Mouse (Mus musculus) hindbrain, embryonic 13.5 days (tissue): Measurements from ENCODE around the gene Ccdc96. TPM values are rescaled to one million over a fixed set of nuclear protein-coding genes. Genes with fewer than 3 reads are reported as not detected.

Experiments
- ATAC-seq: fragments of 200-750 bp; cut with Nextera tagmentation; 2 replicates; pipeline ENCODE4 v1.8.0; 2017; ENCODE audit warnings: moderate TSS enrichment; ENCODE audit not compliant: low FRiP score
- H3K27ac ChIP-seq: fragments of 300-500 bp; sonication (generic); 2 replicates; pipeline ENCODE4 v1.5.1; 2015; ENCODE audit warnings: inconsistent platforms, mild to moderate bottlenecking, moderate library complexity
- H3K27me3 ChIP-seq: fragments of 300-500 bp; sonication (generic); 2 replicates; pipeline ENCODE4 v1.6.1; 2015; ENCODE audit warnings: mild to moderate bottlenecking, inconsistent platforms
- H3K36me3 ChIP-seq: fragments of 300-500 bp; sonication (generic); 2 replicates; pipeline ENCODE4 v1.6.1; 2015; ENCODE audit warnings: mild to moderate bottlenecking, inconsistent platforms
- H3K4me1 ChIP-seq: fragments of 300-500 bp; sonication (generic); replicated peaks from 2 replicates; pipeline ENCODE4 v1.6.1; 2015; ENCODE audit warnings: inconsistent platforms
- H3K4me2 ChIP-seq: fragments of 300-500 bp; sonication (generic); 2 replicates; pipeline ENCODE4 v1.6.1; 2015; ENCODE audit warnings: inconsistent platforms, mild to moderate bottlenecking, moderate library complexity
- H3K4me3 ChIP-seq: fragments of 300-500 bp; sonication (generic); 2 replicates; pipeline ENCODE4 v1.5.1; 2015; ENCODE audit warnings: mild to moderate bottlenecking, inconsistent platforms
- H3K9ac ChIP-seq: fragments of 300-500 bp; sonication (generic); 2 replicates; pipeline ENCODE4 v1.6.1; 2015; ENCODE audit warnings: mild to moderate bottlenecking, inconsistent platforms
- H3K9me3 ChIP-seq: fragments of 300-500 bp; sonication (generic); 2 replicates; pipeline ENCODE4 v1.6.1; 2016; ENCODE audit warnings: inconsistent platforms
- WGBS: fragments of 180-500 bp; shearing (Covaris S2); methylation state at CpG from one replicate; pipeline ENCODE4 v1.1.7; 2015; 5-methylcytosine and 5-hydroxymethylcytosine counted together
- polyA plus RNA-seq: library from polyadenylated mRNA; unstranded; fragments of >200 nt; fragmentation: Nextera tagmentation; extraction: Ambion mirVana; gene quantifications from 2 replicates; pipeline ENCODE4 v1.2.1, GENCODE M21; 2015

Ccdc96 gene
- polyA plus RNA-seq: 3.9 and 4.0 TPM in 2 replicates

GRCm38 (mm10) chr5:36484171-36484990 lies at the start of gene Ccdc96, which contains the start of gene Tada2b:
Gene Ccdc96 (plus strand): TSS chr5:36484588.
Gene Tada2b (minus strand): TSS chr5:36484285.
- H3K9ac ChIP-seq: peak within 1 kb of the TSS; percentile 96
- peak within 1 kb of the TSS; percentile 97 for H3K4me2 ChIP-seq
- H3K27me3 ChIP-seq: peaks cover 5% of the 10 kb centered on the region; the same call in 1 of the 2 replicates
- 0% methylated on average over 96 of the region's 97 CpGs for WGBS
- peak within 1 kb of the TSS; percentile 91 for H3K27ac ChIP-seq
- H3K4me3 ChIP-seq: peak within 1 kb of the TSS; percentile 85
- H3K36me3 ChIP-seq: peaks cover 10% of the 10 kb centered on the region; the same call in 1 of the 2 replicates
- H3K4me1 ChIP-seq: peaks cover 50% of the 10 kb centered on the region
- ATAC-seq: peak; percentile 98
- no peaks in the 10 kb centered on the region for H3K9me3 ChIP-seq

DNA sequence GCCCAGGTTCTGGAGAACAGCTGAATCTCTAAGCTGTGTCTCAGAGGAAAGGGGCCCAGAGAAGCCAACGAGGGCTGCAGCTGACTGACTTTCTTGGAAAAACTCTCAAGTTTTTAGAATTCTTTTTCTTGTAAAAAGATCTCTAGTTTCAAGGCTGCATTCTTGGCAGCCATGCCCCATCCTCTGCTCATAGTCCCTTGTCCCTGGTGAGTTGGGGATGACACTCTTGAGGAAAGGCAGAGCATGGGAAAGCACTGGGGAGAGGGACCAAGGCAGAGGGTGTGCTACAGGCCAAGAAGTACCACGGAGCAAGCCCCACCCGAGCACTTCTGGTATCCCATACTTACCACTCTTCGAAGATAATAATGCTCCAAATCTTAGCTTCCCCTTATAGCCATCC lies 47.5 kb upstream of the Ccdc96 start:
- ATAC-seq: no peak

GRCm38 (mm10) chr5:36440741-36441140 lies 43.6 kb upstream of the Ccdc96 start:
- ATAC-seq: no peak
- H3K9ac ChIP-seq: no peak overlapping the region
- WGBS: 68% methylated on average over 3 of the region's 3 CpGs

More for the DNA sequence above, 47.5 kb upstream of the Ccdc96 start:
- Histone ChIP-seq H3K4me1 (peaks cover 15% of the 10 kb centered on the region), H3K36me3 (no peaks in the 10 kb centered on the region), H3K9ac (no peak overlapping the region), H3K27ac (no peak overlapping the region), H3K9me3 (no peaks in the 10 kb centered on the region), H3K27me3 (no peaks in the 10 kb centered on the region), H3K4me2 (no peak overlapping the region), H3K4me3 (no peak overlapping the region)
- 81% methylated on average over 4 of the region's 4 CpGs for WGBS

GRCm38 (mm10) chr5:36444611-36445010 lies 39.8 kb upstream of the Ccdc96 start:
- Histone ChIP-seq H3K4me2 (no peak overlapping the region), H3K4me1 (peaks cover 16% of the 10 kb centered on the region), H3K36me3 (no peaks in the 10 kb centered on the region), H3K27ac (no peak overlapping the region), H3K4me3 (no peak overlapping the region), H3K27me3 (peaks cover 7% of the 10 kb centered on the region; the same call in 1 of the 2 replicates), H3K9ac (no peak overlapping the region), H3K9me3 (no peaks in the 10 kb centered on the region)
- WGBS: 60% methylated on average over 4 of the region's 4 CpGs
- ATAC-seq: no peak

More at GRCm38 (mm10) chr5:36440741-36441140, 43.6 kb upstream of the Ccdc96 start:
- H3K4me1 ChIP-seq: peaks cover 12% of the 10 kb centered on the region
- H3K4me3 ChIP-seq: no peak overlapping the region
- H3K27ac ChIP-seq: no peak overlapping the region
- H3K9me3 ChIP-seq: no peaks in the 10 kb centered on the region
- no peak overlapping the region for H3K4me2 ChIP-seq
- no peaks in the 10 kb centered on the region for H3K36me3 ChIP-seq
- peaks cover 5% of the 10 kb centered on the region; the same call in 1 of the 2 replicates for H3K27me3 ChIP-seq

- WGBS: 31% methylated on average over 8 of the region's 8 CpGs
- Histone ChIP-seq H3K9me3 (no peaks in the 10 kb centered on the region), H3K9ac (no peak overlapping the region; the same call in 1 of the 2 replicates), H3K27ac (no peak overlapping the region), H3K4me2 (no peak overlapping the region), H3K27me3 (peaks cover 7% of the 10 kb centered on the region; the same call in 1 of the 2 replicates), H3K4me3 (no peak overlapping the region), H3K36me3 (no peaks in the 10 kb centered on the region), H3K4me1 (peaks cover 16% of the 10 kb centered on the region)
- ATAC-seq: no peak
These were observed 39.4 kb upstream of the Ccdc96 start for GRCm38 (mm10) chr5:36445028-36445427.

DNA sequence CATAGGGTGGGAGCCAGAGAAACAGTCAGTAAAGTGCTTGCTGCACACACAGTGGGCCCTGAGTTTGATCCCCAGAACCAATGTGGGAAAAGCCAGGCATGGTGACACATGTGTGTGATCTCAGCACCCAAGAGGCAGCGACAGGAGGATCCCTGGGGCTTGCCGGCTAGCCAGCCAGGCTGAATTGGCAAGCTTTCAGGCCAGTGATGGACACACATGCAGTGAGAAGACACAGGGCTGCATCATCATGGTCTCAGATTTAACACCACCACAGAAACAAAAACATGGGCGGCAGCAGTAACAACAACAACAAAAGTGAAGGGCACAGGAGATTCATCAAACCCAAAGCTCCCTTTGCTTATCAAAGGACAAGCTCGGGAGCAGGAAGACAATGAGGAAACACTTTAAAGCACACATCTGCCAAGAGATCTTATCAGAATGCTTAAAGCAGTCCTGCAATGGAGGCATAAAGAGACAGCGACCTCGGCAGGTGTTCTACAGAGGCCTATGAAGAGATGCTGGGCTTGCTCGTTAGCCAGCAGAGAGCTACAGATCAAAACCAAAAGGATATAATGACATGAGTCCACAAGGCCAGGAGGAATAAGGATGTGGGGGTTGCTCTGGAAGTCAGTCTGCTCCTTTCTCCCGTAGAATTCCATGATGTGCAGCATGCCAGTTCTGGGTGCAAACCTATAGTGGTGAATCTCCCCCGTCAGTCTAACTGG lies 38.1 kb upstream of the Ccdc96 start:
- H3K27me3 ChIP-seq: peaks cover 7% of the 10 kb centered on the region; the same call in 1 of the 2 replicates
- H3K36me3 ChIP-seq: no peaks in the 10 kb centered on the region
- no peak overlapping the region for H3K27ac ChIP-seq
- peaks cover 16% of the 10 kb centered on the region for H3K4me1 ChIP-seq
- no peak overlapping the region for H3K4me2 ChIP-seq
- H3K4me3 ChIP-seq: no peak overlapping the region
- 39% methylated on average over 9 of the region's 9 CpGs for WGBS
- no peak for ATAC-seq
- no peak overlapping the region for H3K9ac ChIP-seq
- H3K9me3 ChIP-seq: no peaks in the 10 kb centered on the region

DNA sequence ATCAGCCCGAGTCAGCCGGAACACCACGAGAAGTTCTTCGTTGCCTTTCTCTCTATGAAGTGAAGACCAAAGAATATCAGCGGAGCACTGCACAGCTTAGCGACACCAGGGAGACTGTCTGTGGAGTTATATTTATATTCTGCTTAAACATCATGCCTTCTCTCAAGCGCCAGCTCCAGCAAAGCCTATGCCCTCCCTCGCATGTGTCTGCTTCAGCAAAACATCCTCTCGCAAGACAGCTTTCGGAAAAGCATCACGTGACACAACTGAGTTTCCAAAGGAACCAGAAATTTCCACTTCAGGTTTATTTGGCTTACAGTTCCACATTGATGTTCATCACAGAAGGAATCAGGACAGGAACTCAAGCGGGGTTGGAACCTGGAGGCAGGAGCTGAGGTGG lies 36.5 kb upstream of the Ccdc96 start:
- no peak for ATAC-seq
- no peaks in the 10 kb centered on the region for H3K9me3 ChIP-seq
- peaks cover 23% of the 10 kb centered on the region for H3K4me1 ChIP-seq
- no peak overlapping the region for H3K27ac ChIP-seq
- no peak overlapping the region for H3K4me2 ChIP-seq
- 94% methylated on average over 12 of the region's 12 CpGs for WGBS
- H3K27me3 ChIP-seq: peaks cover 7% of the 10 kb centered on the region; the same call in 1 of the 2 replicates
- no peaks in the 10 kb centered on the region for H3K36me3 ChIP-seq
- H3K4me3 ChIP-seq: no peak overlapping the region
- no peak overlapping the region for H3K9ac ChIP-seq

GRCm38 (mm10) chr5:36449710-36450358 lies 34.6 kb upstream of the Ccdc96 start:
- no peak overlapping the region for H3K4me2 ChIP-seq
- no peak overlapping the region for H3K27ac ChIP-seq
- no peak for ATAC-seq
- H3K36me3 ChIP-seq: no peaks in the 10 kb centered on the region
- no peak overlapping the region for H3K9ac ChIP-seq
- H3K27me3 ChIP-seq: peaks cover 7% of the 10 kb centered on the region; the same call in 1 of the 2 replicates
- H3K9me3 ChIP-seq: no peaks in the 10 kb centered on the region
- H3K4me3 ChIP-seq: no peak overlapping the region
- peaks cover 19% of the 10 kb centered on the region for H3K4me1 ChIP-seq
- WGBS: 79% methylated on average over 6 of the region's 6 CpGs

- Histone ChIP-seq H3K9me3 (no peaks in the 10 kb centered on the region), H3K36me3 (no peaks in the 10 kb centered on the region), H3K27ac (no peak overlapping the region), H3K9ac (no peak overlapping the region), H3K27me3 (no peaks in the 10 kb centered on the region), H3K4me3 (no peak overlapping the region), H3K4me2 (no peak overlapping the region), H3K4me1 (peaks cover 10% of the 10 kb centered on the region; the same call in 1 of the 2 replicates)
- 22% methylated on average over 10 of the region's 10 CpGs for WGBS
- ATAC-seq: no peak
These were observed 33.3 kb upstream of the Ccdc96 start for GRCm38 (mm10) chr5:36451119-36451518.

DNA sequence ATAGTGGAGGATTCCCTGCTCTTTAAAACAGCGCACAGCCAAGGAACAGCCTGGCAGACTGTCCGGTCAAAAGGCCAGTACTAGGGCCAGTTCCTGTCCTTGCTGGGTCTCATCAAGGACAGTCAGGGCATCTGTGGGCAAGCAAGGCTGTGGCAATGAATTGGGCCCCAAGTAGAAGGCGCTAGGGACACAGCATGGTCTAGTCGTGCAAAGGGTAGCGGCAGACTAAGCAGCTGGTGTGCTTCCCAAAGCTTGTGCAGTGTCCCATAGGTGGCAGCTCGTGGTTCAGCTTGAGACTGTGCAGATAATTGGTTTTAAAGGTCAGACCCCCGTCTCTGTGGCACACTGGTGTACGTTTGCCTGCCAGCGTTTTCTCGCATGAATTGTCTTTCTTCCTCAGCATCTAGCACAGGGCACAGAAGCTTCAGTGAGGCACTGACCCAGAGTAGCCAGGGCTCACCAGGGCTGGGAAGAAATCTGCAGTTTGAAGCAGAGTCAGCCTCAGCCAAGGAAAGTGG lies 32.5 kb upstream of the Ccdc96 start:
- Histone ChIP-seq H3K27me3 (no peaks in the 10 kb centered on the region), H3K9ac (no peak overlapping the region), H3K9me3 (no peaks in the 10 kb centered on the region), H3K27ac (no peak overlapping the region), H3K36me3 (no peaks in the 10 kb centered on the region), H3K4me2 (no peak overlapping the region), H3K4me1 (peaks cover 7% of the 10 kb centered on the region; the same call in 1 of the 2 replicates), H3K4me3 (no peak overlapping the region)
- 62% methylated on average over 10 of the region's 10 CpGs for WGBS
- ATAC-seq: no peak

DNA sequence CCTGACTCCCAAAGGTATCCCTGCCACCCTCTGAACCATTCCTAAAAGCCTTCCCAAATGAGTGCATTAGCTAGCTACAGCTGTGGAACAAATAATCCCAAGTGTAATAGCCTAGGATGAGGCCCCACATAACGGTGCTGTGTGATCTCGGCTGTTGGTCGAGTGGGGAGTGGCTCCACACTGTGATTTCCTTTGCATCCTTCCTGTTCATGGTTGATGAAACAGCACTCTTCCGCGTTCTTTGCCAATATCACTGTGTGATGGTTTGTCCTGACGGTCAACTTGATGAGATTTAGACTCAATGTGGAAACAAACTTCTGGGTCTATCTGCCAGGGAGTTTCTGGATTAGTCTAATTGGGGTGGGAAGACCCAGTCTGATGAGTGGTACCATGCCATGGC lies 31.6 kb upstream of the Ccdc96 start:
- no peaks in the 10 kb centered on the region for H3K9me3 ChIP-seq
- H3K4me3 ChIP-seq: no peak overlapping the region
- no peaks in the 10 kb centered on the region for H3K27me3 ChIP-seq
- WGBS: 86% methylated on average over 6 of the region's 6 CpGs
- ATAC-seq: no peak
- H3K4me1 ChIP-seq: peaks cover 7% of the 10 kb centered on the region; the same call in 1 of the 2 replicates
- H3K36me3 ChIP-seq: no peaks in the 10 kb centered on the region
- no peak overlapping the region for H3K27ac ChIP-seq
- H3K4me2 ChIP-seq: no peak overlapping the region
- H3K9ac ChIP-seq: no peak overlapping the region

DNA sequence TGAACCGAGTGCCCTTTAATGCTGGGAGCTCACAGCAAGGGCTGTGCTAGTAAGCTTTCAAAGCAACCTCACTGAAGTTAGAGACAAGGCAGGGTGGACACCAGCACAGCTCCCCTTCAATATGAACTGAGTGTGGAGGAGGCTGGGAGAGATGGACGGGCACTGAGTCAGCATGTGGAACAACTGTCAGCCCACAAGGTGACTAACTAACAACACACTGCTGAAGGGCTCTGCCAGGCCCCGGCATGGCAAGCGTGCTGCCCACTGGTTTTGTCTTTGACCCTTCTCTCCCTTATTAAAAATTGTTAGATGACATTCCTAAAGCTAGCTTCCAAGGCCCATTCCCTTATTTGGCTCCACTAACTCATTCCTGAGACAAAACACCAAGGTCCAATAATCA lies 26.7 kb upstream of the Ccdc96 start:
- WGBS: 76% methylated on average over 4 of the region's 4 CpGs

More for the DNA sequence above, 26.7 kb upstream of the Ccdc96 start:
- no peaks in the 10 kb centered on the region for H3K27me3 ChIP-seq
- no peak overlapping the region for H3K27ac ChIP-seq
- ATAC-seq: no peak
- H3K36me3 ChIP-seq: no peaks in the 10 kb centered on the region
- H3K4me3 ChIP-seq: no peak overlapping the region
- H3K9ac ChIP-seq: no peak overlapping the region
- H3K4me1 ChIP-seq: no peaks in the 10 kb centered on the region
- H3K4me2 ChIP-seq: no peak overlapping the region
- no peaks in the 10 kb centered on the region for H3K9me3 ChIP-seq
